Mouse (Mus musculus) yolk sac, embryonic 10.5 days (tissue): Measurements from ENCODE around the gene Cep70.

Source experiments
- DNase-seq: peaks from one replicate; pipeline ENCODE4 v3.0.0-alpha.2; 2017; ENCODE audit warnings: low spot score

The Cep70 gene

DNA sequence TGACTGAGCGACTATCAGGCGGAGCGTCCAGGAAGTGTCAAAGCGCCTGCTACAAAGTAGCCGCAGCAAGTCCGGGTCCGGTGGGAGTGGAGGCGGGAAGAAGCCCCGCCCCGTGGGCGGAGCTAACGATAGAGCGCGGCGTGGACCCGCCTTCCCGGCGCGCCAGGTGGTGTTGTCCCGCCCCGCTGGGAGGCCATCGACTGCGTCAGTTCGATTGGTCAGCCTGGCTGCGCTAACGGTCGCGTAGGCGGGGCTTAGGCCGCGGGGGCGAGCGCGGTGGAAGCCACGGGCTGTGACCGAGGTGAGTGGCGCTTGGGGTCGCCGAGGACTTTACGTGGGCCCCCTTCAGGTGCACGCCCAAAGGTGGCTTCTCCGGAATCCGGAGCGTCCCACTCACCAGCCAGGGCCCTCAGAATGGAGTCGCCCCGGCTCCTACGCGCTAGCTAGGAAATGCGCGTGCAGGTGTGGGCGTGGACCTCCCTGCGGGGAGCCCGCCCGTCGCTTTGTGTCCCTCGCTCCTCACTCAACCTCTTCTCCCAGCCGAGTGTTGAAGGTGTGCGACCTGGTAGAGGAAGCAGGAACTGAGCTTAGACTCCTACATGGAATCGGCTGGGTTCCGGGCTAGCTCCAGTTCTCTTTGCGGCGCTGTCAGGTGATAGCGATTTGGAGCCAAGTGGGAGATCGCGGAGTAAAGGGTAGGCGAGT is at the start of gene Cep70:
Gene Cep70, plus strand, starts transcription at position 178 of the 705 bp plus-strand sequence.
- DNase-seq, result peak; percentile 94

DNA sequence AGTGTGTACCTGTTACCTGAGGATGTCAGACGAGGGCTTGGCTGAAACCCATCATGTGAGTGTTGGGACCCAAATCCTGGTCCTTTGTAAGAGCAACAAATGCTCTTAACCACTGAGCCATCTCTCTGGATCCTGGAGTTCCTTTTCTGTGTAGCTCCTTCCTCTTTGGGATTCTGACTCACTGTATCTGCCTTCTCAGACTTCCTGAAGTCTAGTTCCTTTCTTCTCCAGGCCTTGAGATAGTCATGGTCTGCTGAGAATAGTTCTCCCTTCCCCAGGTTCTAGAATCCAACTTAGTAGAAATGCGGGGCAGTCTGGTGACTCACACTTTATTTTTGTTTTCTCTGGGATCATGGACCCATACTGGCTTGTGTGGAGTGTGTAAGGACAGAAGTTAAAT is 30.5 kb upstream of the Cep70 start:
- no peak for DNase-seq

DNA sequence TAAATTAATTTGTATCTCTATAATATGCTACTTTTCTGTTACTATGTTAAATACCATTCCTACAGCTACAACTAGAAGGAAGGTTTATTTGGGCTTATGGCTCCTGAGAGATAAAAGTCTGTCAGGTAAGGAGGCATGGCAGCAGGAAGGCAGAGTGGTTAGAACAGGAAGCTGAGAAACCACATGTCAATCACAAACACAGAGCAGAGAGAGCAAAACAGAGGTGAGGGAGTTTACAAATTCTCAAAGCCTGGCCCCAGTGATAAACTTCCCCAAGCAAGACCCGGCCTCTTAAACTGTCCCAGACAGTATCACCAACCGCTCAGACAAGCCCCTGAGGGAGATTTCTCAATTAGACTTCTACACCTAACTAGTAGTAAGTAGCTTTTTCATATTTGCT is 27.0 kb upstream of the Cep70 start:
- no peak for DNase-seq

DNA sequence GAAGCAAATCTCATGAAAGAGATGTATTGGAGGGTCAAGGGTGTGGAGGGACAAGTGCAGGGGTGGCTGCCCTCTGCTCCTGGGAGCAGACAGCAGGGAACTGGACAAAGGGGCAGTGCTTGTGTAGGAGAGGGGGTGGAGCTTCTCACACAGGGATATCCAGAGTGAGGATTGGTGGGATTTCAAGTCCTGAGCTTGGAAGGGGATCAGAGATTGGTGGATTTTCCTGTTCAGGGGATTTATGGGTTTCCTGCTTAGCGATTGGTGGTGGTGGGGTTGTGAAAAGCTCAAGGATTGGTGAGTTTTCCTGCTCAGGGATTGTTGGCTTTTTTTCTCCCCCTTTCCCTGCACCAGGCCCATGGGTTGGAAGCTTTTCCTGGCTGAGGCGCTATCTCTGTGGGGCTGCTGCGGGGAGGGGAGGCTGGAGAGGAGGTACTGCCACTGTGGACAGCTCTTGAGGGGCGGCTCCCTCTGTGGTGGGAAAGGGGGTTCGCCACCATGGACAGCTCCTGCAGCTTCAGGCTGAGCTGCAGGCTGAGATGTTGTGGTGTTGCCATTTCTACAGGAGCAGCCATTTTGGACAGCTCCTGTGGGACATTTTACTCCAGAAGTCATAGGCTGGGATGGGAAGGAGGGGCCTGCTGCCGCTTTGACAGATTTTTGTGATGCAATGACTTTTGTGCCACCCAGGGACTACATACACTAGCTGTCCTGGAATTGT is 25.0 kb upstream of the Cep70 start:
- peak; percentile 70 for DNase-seq

DNA sequence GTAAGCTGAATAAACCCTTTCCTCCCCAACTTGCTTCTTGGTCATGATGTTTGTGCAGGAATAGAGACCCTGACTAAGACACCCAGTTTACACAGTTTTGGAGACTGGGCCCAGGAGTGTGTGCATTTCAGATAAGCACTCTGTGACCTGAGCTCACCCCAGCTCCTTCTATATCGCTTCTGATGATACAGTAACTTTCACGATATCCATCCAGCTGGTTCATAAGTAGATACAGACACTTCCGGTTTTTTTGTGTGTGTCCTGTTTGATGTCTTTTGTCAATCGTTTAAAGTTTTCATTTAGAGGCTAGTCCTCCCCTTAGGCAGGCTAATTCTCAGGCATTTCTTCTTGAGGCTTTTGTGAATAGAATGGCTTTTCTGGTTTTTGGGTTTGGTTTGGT is 21.5 kb upstream of the Cep70 start:
- DNase-seq, result no peak

DNA sequence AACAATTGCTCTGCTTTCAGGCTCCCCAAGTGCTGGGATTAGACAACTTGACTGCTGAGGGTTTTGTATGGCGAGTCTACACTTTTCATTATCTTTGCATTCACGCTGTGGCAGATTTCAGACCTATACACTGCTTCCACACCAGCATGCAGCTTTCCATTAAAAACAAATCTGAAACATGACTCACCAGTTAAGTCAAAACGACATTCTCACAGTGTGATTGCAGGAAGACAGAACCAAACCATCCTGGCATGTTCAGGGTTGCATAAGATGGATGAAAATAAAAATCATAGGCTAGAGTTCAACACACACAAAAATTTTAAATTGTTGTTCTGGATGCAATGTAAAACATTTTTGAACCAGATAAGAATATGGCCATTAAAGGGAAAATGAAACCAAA is 18.6 kb upstream of the Cep70 start:
- DNase-seq, result no peak

DNA sequence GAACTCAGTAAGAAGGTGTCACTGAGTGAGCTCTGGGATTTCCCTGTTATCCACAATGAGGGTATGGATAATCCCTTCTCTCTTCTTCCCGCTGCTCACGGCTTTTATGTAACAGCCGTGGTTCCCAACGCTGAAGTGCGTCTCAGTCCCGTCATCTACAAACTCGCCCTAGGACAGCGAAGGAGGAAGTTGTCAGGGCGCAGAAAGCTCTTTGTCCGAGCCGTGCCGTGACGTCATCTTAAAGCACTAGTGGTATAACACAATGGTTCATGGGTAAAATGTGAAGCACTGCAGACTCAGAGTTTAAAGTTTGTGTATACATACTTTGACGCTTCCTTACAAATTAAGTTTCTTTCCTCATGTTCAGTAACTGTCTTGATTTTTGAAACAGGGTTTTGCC is 13.7 kb upstream of the Cep70 start:
- no peak for DNase-seq

DNA sequence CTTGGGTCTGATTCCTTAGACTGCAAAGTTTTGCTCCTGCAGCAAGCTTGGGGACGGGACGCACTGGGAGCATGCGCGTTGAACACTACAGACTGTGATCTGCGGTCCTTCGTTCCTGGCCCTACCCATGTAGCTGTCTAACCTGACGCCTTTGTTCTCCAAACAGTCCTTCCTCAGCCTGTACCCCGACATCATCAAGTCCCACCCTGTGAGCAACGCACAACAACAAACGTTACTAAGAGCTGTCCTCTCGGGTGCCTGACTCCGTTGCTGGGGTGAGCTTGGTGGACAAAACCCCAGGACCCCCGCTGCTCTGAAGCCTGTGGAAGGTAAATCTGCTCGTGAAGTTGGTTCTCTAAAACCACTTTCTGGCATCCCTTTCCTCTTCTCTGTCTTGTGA is 6.0 kb upstream of the Cep70 start, which contains the start of gene Faiml:
Gene Faiml, minus strand, starts transcription at position 101 of the 400 bp plus-strand sequence.
- DNase-seq, result no peak

DNA sequence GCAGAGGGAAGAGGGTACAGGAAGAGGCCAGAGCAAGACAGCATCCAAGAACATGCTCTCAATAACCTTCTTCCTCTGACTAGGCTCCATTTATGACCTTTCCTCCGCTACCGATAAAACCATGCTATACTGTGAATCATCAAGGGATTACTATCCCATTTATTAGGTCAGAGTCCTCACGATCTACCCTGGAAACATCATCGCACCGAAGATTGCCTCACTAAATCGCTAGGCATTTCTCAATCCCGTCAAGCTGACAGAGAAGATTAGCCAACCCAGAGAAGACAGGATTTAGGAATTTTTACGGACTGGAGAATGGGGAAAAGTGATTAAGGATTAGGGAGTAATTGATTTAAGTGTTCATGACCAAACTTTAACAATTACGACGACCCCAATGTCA is 4.9 kb upstream of the Cep70 start:
- no peak for DNase-seq

DNA sequence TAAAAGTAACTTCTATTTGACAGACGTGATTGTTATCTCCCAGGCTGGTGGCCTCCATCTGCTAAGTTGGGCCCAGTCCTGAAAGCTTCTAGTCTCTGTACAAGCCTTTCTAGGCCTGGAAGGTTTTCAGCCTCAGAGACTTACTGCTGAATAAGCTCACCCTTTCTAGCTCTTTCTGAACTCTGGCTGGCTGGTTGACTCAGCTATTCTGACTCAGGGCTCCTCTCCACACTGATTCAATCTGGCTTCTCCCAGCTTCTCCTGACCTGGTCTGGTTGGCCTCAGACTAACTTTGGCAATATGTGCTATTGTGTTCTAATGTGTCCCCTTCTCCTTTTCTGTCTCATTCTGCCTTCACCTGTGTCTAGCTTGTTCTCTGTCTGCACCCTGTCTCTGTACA is 3.9 kb upstream of the Cep70 start:
- DNase-seq, result no peak

DNA sequence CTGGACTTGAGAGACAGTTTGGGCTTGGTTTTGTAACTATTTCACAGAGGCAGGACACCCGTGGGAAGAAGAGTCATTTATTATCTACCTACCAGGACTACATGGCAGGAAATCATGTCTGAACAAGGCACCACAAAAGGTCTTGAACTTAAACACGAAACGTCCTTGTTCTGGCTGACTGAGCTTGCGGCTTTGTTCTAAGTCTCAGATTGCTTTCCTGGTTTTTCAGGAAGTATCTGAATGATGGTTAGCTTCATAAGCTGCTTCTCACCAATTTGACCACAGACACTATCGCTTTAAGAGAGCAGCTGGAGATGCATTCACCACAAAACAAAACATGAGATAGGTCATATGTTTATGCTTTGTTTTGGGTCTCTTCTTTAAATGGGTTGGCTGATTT is 2.6 kb upstream of the Cep70 start:
- no peak for DNase-seq

DNA sequence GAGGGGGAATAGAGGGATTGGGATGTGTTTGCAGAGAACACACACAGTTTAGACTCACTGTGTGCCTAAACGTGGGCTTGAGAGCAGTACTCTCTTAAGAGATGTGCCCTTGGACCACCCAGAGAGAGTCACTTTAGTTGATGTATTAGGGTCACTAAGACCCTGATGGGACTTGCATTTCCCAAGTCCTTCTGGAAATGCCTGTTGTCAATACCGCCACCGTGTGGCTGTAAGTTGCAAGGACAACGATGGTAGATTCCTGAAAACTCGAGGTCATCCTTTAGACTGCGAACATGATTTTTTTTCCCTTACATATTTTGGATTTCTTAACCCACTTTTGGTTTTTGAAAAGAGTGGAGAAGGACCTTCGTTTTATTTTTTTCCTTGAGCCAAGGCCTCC is 1.1 kb upstream of the Cep70 start:
- peak; percentile 61 for DNase-seq

DNA sequence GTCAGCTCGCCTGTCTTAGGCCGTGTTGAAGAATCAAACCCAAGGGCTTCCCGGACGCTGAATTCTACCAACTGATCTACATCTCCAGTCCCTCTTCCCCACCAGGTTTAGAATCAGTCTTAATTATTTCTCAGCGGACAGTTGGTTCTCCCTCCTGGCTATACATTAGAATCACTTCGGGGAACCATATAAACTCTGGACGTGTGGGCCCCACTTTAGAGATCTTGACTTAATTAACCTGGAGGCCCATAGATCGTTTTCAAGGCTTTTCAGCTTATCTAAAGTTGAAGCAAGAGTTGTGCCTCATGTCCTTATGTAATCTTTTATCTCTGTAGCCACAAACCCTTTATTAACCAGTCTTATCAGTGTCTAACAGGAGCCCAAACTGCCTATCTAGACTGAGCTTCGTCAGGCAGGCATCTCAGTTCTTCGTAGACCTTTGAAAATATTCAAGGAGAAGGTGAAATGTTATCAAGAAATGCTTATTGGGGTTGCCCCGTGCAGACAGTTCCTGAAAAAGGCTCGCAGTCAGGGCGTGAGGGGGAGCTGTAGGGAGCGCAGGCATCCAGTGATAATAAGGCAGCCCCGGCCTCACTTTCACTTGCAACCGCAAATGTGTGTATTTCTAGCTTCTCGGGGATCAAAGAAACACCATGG is 506 bp upstream of the Cep70 start:
- no peak for DNase-seq

DNA sequence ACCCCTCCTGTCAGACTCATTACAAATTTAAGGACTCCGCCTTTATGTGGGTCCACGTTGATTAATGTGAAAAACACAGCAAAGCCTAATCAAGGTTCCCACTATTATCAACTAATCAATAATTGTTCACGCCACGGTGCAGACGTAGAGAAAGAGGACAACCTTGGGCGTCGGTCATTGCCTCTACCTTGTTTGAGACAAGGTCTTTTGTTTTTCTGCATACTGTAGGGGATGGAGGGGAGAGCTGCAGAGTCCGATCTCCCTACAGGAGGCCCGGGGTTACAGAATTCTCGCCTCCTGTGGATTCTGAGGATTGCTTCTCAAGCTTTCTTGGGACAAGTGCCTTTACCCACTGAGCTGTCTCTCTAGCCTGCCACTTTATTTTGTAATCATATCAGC is 727 bp downstream of the Cep70 start:
- DNase-seq, result no peak

DNA sequence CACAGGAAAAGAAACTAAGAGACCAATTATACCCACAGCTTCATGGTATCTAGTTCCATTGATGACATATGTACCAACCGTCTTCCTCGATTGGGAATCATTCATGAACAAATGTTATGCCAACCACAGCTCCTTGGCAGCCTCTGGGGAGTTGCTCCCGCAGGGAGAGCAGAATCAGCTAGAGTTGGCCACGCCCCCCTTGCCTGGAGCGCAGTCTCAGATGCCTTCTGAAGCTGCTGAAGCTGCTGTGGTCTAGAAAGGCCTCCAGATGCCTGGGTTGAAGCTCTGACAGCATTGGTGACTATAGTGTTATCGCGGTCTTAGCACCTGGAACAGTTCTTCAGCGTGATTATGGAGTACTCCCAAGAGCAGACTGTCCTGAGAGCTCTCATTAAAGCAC is 5.1 kb downstream of the Cep70 start:
- no peak for DNase-seq

DNA sequence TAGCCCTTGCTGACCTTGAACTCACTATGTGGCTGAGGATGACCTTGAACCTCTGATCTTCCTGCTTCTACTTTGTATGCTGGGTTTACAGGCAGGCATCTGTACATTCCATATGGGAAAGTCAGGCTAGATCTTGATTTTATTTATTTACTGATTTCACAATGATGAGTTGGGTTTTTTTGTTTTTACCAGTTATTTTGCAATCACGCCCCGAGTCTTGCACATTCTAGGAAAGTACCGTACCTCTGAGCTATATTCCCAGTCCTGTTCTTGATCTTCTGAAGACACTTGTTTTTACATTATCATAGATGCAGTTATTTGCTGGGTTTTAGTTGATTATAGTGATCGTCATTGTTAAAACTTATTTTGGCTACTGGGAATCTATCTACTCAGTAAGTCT is 5.7 kb downstream of the Cep70 start:
- no peak for DNase-seq

DNA sequence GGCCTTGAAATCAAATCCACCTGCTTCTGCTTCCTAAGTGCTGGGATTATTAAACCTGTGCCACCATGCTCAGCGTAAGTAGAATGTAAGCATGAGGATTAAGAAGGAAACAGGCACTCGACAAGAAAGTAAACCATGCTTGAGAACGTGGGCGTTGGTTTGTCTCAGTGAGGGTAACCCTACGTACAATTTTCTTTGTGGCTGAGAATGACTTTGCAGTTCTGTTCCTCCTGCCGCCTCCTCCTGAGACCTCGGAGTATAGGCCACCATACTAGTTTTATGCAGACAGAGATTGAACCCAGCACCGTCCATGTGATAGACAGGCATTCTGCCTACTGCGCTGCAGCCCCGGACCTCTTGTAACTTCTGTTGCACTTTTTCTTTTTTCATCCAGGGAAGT is 10.7 kb downstream of the Cep70 start:
- DNase-seq, result no peak

DNA sequence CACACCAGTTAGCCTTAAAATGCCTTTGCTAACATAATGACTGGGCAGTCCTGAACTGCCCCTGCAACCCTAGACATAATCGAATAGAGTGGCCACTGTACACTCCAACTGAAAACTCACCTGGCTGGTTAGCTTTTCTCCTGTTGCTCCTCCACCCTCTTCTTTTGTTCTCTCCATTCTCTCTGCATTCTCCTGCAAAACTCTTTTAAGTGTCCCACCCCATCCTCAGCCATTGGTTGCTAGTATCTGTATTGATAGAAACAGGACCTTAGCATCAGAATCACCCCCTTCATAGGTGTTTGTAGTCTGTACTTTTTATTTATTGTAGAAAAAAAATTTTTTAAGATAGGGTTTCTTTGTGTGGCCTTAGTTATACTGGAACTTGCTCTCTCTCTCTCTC is 13.0 kb downstream of the Cep70 start:
- DNase-seq, result no peak

DNA sequence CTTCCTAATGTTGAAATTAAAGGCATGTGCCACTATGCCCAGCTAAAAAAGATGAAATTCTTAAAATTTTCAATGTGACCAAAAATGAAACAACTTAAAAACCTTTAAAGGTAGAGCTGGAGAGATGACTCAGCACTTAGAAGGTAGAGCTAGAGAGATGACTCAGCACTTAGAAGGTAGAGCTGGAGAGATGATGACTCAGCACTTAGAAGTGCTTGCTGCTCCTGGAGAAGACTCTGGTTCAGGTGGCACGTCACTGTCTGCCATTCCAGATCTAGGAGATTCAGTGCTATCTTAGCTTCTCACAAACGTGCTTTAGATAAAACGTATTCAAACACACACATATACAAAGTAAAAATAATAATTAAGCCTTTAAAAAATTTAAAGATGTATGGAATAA is 13.7 kb downstream of the Cep70 start:
- DNase-seq, result no peak

DNA sequence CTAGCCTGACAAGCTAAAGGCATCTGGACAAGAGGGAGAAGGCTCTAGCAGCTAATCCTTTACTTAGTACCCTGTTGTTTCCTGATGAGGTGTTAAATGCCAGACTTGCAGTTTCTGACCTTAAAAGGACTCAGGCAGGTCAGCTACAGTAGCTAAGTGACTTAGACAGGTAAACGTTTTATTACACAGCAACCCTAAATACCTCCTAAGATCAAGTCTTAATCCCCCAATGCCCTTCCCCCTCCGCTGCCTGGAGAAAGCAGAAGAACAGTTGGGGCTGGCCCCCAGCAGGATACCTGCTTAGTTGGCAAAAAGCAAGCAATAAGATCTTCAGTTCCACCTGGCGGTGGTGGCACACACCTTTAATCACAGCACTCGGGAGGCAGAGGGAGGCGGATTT is 15.7 kb downstream of the Cep70 start:
- DNase-seq, result no peak

DNA sequence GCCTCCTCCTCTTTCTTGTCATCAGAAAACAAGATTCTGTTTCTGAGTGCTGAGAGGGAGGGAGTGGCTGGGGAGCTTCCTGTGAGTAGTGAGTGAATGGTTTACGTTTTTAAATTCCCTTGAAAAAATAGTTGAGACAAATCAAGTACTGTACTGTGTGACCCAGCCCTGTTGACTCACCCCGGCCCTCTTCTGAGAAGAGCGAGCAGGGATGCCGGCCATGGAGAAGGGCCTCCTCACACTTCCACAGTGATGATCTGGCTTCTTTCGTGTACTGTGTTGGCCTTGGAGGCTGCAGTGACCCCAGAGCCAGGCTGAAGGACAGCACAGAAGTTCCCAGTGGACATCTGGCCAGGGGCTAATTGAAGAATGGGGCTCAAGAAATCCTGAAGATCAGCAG is 61.1 kb downstream of the Cep70 start:
- DNase-seq, result no peak

DNA sequence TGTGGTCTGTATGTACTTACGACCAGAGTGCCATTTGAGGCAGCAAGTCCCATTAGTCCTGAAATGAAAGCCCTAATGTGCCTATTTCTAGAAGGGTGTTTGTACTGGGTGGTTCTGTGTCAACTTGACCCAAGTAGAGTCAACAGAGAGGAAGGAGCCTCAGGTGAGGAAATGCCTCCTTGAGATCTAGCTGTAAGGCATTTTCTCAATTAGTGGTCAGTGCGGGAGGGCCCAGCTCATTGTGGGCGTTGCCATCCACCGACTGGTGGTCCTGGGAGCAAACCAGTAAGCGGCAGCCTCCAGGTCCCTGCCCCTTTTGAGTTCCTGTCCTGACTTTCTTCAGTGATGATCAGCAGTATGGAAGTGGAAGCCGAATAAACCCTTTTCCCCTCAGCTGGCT is 63.1 kb downstream of the Cep70 start:
- no peak for DNase-seq

DNA sequence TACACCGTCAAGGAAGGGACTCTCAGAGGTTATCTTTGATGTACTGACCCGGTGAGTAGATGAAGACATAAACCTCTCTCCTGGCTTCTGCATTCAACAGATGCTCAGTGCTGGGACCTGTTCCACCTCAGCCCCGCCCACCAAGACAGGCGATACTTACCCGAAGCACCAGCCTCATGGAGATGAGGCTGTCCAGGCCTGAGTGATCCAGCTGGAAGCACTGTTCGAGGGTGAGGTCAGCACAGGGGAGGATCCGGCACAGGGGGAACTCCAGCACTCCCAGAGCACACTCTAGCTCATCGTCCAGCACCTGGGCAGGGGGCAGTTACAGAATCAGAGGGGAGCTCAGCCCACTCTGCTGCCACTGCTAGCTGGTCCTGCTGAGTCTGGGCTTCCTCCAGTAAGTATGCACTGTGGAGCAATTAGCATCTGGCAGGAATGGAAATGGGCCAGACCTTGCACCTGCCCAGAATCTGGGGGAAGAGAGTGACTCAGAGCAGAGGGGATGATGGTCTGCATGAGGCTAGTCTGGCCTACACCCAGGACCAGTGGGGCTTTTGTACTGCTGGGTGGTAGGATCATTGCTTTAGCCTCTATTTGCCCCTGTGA is 76.3 kb downstream of the Cep70 start:
- DNase-seq, result no peak
